Mouse (Mus musculus): ENCODE results near the gene Scamp5. TPM values are rescaled to one million over a fixed set of nuclear protein-coding genes. Genes with fewer than 3 reads are reported as not detected.

Scamp5 gene
- 8.7 TPM for polyA plus RNA-seq (2014; fragmentation: Illumina TruSeq; extraction: RNeasy Lipid Tissue Mini Kit (QIAGEN cat#74804); ENCODE audit: low read depth, low replicate concordance)

DNA sequence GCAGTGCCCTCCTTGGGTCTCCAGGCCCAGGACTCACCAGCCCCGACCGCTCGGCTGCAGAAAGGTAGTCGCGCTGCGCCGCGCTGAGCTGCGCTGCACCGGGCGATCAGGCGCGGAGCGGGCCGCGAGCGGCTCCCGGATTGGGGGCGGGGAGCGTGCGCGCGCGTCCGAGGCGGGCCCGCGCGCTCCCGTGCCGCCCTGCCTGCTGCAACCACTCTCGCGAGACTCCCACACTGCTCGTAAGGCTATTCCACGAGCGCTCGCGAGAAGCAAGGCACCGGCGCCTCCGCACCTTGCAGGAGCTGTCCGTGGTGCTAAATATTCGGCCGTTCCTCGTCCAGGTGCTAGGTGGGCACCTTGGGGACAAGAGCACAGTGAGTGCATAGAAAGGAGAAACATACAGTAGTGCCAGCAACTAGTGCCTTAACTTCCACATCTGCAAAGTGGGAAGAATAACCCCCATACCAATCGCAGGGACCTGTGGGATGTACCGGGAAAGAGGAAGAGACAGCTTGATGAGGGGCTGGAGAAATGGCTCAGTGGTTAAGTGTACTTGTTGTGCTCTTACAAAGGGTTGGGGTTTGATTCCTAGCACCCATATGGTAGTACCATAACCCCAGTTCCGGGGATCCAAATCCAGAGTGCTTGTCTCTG is at the start of gene Scamp5:
Scamp5 (minus strand) TSS at position 165 of the 654 bp plus-strand sequence.

DNA sequence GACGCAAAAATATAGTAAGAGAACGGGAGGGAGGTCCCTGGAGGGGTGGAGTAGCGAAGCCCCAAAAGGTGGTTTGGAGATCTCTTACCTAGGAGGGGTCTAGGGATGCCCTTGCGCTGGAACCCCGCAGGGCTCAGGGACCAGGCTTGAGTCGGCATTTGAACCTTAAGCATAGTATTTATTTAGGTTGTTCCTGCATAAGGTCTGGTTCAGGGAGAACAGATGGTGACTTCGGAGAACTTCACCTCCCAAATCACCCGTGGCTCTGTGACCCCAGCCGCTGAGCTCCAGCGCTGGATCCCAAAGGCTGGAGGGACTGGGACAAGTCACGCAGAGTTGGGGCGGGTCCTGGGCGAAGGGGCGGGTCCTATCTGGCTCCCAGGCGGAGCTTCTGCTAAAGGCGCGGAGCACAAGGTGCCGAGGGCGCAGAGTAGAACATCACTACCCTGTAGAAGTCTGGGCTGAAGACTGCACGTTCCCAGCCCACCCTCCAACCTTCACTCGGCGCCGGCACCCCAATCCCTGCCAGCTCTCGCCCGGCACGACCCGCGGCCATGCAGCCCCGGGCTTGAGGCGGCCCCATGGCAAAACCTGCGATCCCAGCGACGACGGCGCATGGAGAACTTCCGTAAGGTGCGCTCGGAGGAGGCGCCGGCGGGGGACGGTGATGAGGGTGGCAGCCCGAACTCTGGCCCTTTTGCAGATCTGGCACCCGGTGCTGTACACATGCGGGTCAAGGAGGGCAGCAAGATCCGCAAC is 35.9 kb upstream of the Scamp5 start, which contains the start of gene Rpp25:
Rpp25 (plus strand) TSS at position 405 of the 759 bp plus-strand sequence.

DNA sequence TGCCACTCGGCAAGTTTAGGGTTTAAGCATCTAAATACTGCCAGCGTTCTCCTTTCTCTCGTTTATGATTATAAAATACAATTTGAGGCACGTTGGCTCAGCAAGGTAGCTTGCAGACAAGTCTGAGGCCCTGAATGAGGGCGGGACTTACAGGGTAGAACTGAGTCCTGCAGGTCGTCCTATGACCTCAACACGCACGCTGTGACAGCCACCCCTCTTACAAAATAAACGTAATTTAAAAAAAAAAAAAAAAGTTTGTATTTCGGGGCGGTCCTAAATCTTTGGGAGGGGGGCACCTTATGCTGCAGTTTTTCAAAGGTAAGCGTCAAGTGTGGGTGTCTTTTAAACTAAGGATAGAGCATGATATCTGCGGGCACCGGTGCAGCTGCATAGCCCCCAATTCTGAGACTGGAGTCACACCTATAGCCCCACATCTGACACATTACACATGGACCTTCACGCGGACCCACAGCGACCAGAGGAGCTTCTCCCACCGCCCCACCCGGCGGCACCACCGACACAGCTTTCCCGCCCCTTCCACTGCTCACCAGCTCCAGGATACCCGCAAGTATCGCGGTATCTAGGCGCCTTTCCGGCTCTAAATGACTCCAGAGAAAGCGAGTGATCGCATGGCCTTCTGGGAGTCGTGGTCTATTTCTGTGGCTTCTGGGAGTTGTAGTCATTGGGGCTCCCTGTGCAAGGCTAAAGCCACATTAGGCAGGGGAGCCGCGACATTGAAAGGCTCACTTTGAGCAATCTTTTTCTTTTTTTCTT is 28.2 kb downstream of the Scamp5 start, which contains the start of gene Ppcdc:
Ppcdc (minus strand) TSS at position 603 of the 774 bp plus-strand sequence.

Other genes with a start within 250 kb of the Scamp5 start
- not detected for gene Trcg1, start 231.5 kb downstream of the Scamp5 start, polyA plus RNA-seq (2014; fragmentation: Illumina TruSeq; extraction: RNeasy Lipid Tissue Mini Kit (QIAGEN cat#74804); ENCODE audit: low read depth, low replicate concordance)
- 4.6 TPM for gene 1700017B05Rik, start 205.4 kb downstream of the Scamp5 start, polyA plus RNA-seq (2014; fragmentation: Illumina TruSeq; extraction: RNeasy Lipid Tissue Mini Kit (QIAGEN cat#74804); ENCODE audit: low read depth, low replicate concordance)
- gene Ppcdc, start 27.9 kb downstream of the Scamp5 start, polyA plus RNA-seq (2014; fragmentation: Illumina TruSeq; extraction: RNeasy Lipid Tissue Mini Kit (QIAGEN cat#74804); ENCODE audit: low read depth, low replicate concordance): 18.6 TPM
- 4.1 TPM for gene Rpp25, start 36.0 kb upstream of the Scamp5 start, polyA plus RNA-seq (2014; fragmentation: Illumina TruSeq; extraction: RNeasy Lipid Tissue Mini Kit (QIAGEN cat#74804); ENCODE audit: low read depth, low replicate concordance)
- gene Cox5a, start 53.2 kb upstream of the Scamp5 start, polyA plus RNA-seq (2014; fragmentation: Illumina TruSeq; extraction: RNeasy Lipid Tissue Mini Kit (QIAGEN cat#74804); ENCODE audit: low read depth, low replicate concordance): 2,575 TPM
- gene Fam219b, start 69.5 kb upstream of the Scamp5 start, polyA plus RNA-seq (2014; fragmentation: Illumina TruSeq; extraction: RNeasy Lipid Tissue Mini Kit (QIAGEN cat#74804); ENCODE audit: low read depth, low replicate concordance): 10.3 TPM
- 107 TPM for gene Mpi, start 84.7 kb upstream of the Scamp5 start, polyA plus RNA-seq (2014; fragmentation: Illumina TruSeq; extraction: RNeasy Lipid Tissue Mini Kit (QIAGEN cat#74804); ENCODE audit: low read depth, low replicate concordance)
- 27.4 TPM for gene Scamp2, start 92.9 kb upstream of the Scamp5 start, polyA plus RNA-seq (2014; fragmentation: Illumina TruSeq; extraction: RNeasy Lipid Tissue Mini Kit (QIAGEN cat#74804); ENCODE audit: low read depth, low replicate concordance)
- gene Ulk3, start 121.4 kb upstream of the Scamp5 start, polyA plus RNA-seq (2014; fragmentation: Illumina TruSeq; extraction: RNeasy Lipid Tissue Mini Kit (QIAGEN cat#74804); ENCODE audit: low read depth, low replicate concordance): 13.7 TPM
- not detected for gene Cplx3, start 138.2 kb upstream of the Scamp5 start, polyA plus RNA-seq (2014; fragmentation: Illumina TruSeq; extraction: RNeasy Lipid Tissue Mini Kit (QIAGEN cat#74804); ENCODE audit: low read depth, low replicate concordance)
- 0.47 TPM for gene Lman1l, start 152.7 kb upstream of the Scamp5 start, polyA plus RNA-seq (2014; fragmentation: Illumina TruSeq; extraction: RNeasy Lipid Tissue Mini Kit (QIAGEN cat#74804); ENCODE audit: low read depth, low replicate concordance)
- gene Csk, start 185.6 kb upstream of the Scamp5 start, polyA plus RNA-seq (2014; fragmentation: Illumina TruSeq; extraction: RNeasy Lipid Tissue Mini Kit (QIAGEN cat#74804); ENCODE audit: low read depth, low replicate concordance): 23.9 TPM
- not detected for gene Cyp1a2, start 215.6 kb upstream of the Scamp5 start, polyA plus RNA-seq (2014; fragmentation: Illumina TruSeq; extraction: RNeasy Lipid Tissue Mini Kit (QIAGEN cat#74804); ENCODE audit: low read depth, low replicate concordance)
- gene Cyp1a1, start 219.9 kb upstream of the Scamp5 start, polyA plus RNA-seq (2014; fragmentation: Illumina TruSeq; extraction: RNeasy Lipid Tissue Mini Kit (QIAGEN cat#74804); ENCODE audit: low read depth, low replicate concordance): 1.4 TPM
- gene Edc3, start 240.5 kb upstream of the Scamp5 start, polyA plus RNA-seq (2014; fragmentation: Illumina TruSeq; extraction: RNeasy Lipid Tissue Mini Kit (QIAGEN cat#74804); ENCODE audit: low read depth, low replicate concordance): 3.7 TPM

Measured in heart, adult 10 weeks (tissue).